Mouse (Mus musculus) limb, embryonic 14.5 days (tissue): ENCODE data around the gene Timp4. TPM values are rescaled to one million over a fixed set of nuclear protein-coding genes. Genes with fewer than 3 reads are reported as not detected.
"Not testable (repeated sequence)": the region's sequence is repeated elsewhere in the genome, so short reads cannot be mapped to it uniquely, and the experiment has no call there.

Experiments
- ATAC-seq: fragments of 200-750 bp; cut with Nextera tagmentation; 2 replicates; pipeline ENCODE4 v1.8.0; 2017; ENCODE audit warnings: low read depth, moderate number of reproducible peaks, moderate TSS enrichment; ENCODE audit not compliant: low FRiP score
- DNase-seq: peaks from one replicate; pipeline ENCODE4 v3.0.0-alpha.2; 2015; ENCODE audit warnings: low spot score
- H3K27ac ChIP-seq: fragments of 300-500 bp; sonication (generic); replicated peaks from 2 replicates; pipeline ENCODE4 v1.5.1; 2014; ENCODE audit warnings: low read depth, mild to moderate bottlenecking, low read length, moderate library complexity, mixed read lengths
- H3K27me3 ChIP-seq: fragments of 300-500 bp; sonication (generic); 2 replicates; pipeline ENCODE4 v1.6.1; 2014; ENCODE audit warnings: low read length, mixed read lengths; ENCODE audit not compliant: control insufficient read depth, insufficient read depth
- H3K36me3 ChIP-seq: fragments of 300-500 bp; sonication (generic); 2 replicates; pipeline ENCODE4 v1.6.1; 2014; ENCODE audit warnings: mild to moderate bottlenecking, low read length, moderate library complexity, mixed read lengths; ENCODE audit not compliant: control insufficient read depth, insufficient read depth
- H3K4me1 ChIP-seq: fragments of 300-500 bp; sonication (generic); 2 replicates; pipeline ENCODE4 v1.6.1; 2014; ENCODE audit warnings: antibody characterized with exemption, low read length, mixed read lengths; ENCODE audit not compliant: control insufficient read depth, insufficient read depth
- H3K4me2 ChIP-seq: fragments of 300-500 bp; sonication (generic); replicated peaks from 2 replicates; pipeline ENCODE4 v1.6.1; 2014; ENCODE audit warnings: low read depth, mild to moderate bottlenecking, low read length, moderate library complexity; ENCODE audit not compliant: severe bottlenecking
- H3K4me3 ChIP-seq: fragments of 300-500 bp; sonication (generic); replicated peaks from 2 replicates; pipeline ENCODE4 v1.5.1; 2014; ENCODE audit warnings: low read length
- H3K9ac ChIP-seq: fragments of 300-500 bp; sonication (generic); 2 replicates; pipeline ENCODE4 v1.6.1; 2014; ENCODE audit warnings: mild to moderate bottlenecking, low read depth, low read length, moderate library complexity; ENCODE audit not compliant: severe bottlenecking
- H3K9me3 ChIP-seq: fragments of 300-500 bp; sonication (generic); 2 replicates; pipeline ENCODE4 v1.6.1; 2016; ENCODE audit warnings: low read length; ENCODE audit not compliant: control insufficient read depth
- POLR2A ChIP-seq: fragments of 200-500 bp; IDR thresholded peaks from 2 replicates; pipeline ENCODE4 v1.8.0; 2012; ENCODE audit warnings: inconsistent platforms, mild to moderate bottlenecking, moderate library complexity, borderline replicate concordance; ENCODE audit not compliant: insufficient read depth, insufficient read length; ENCODE audit errors: extremely low read depth
- WGBS: fragments of 180-500 bp; shearing (Covaris S2); extraction: QIAGEN DNeasy Blood & Tissue Kit; methylation state at CpG from one replicate; pipeline ENCODE4 v1.1.7; 2014; 5-methylcytosine and 5-hydroxymethylcytosine counted together
- polyA plus RNA-seq, 2 experiments: library from polyadenylated mRNA; depleted of rRNA in 1 of 2; stranded (reverse) in 1 of 2; unstranded in 1 of 2; fragments of >200 nt; fragmentation: Nextera tagmentation in 1 of 2; extraction: Ambion mirVana in 1 of 2; gene quantifications; 2 replicates each; pipeline versions ENCODE4 v1.2.1 to v1.2.3; 2012 to 2014

The Timp4 gene
- polyA plus RNA-seq, 2 experiments = 0.28 to 0.49 TPM

- 0 out of 2 replicates have a peak, but pooled peaks have one; percentile 34 for ATAC-seq
- 49% methylated on average over 3 of the region's 3 CpGs for WGBS
- no peak overlapping the region for H3K4me3 ChIP-seq
- no peak overlapping the region for H3K9ac ChIP-seq
- H3K9me3 ChIP-seq = no peaks in the 10 kb centered on the region
- no peak overlapping the region for H3K27ac ChIP-seq
- no peak overlapping the region for H3K4me2 ChIP-seq
- H3K27me3 ChIP-seq = no peaks in the 10 kb centered on the region
- no peak for TF ChIP-seq POLR2A
- no peaks in the 10 kb centered on the region for H3K4me1 ChIP-seq
- no peaks in the 10 kb centered on the region for H3K36me3 ChIP-seq
- DNase-seq = peak; percentile 66
These were observed 10.8 kb downstream of the Timp4 start for GRCm38 (mm10) chr6:115241131-115241699.

GRCm38 (mm10) chr6:115240431-115240830 lies 11.6 kb downstream of the Timp4 start:
- not testable (repeated sequence) for H3K4me1 ChIP-seq, H3K36me3 ChIP-seq, H3K27me3 ChIP-seq, ATAC-seq, H3K9ac ChIP-seq, DNase-seq, H3K9me3 ChIP-seq, H3K4me2 ChIP-seq, H3K27ac ChIP-seq, H3K4me3 ChIP-seq
- WGBS = 41% methylated on average over 2 of the region's 2 CpGs

GRCm38 (mm10) chr6:115239335-115239734 lies 12.7 kb downstream of the Timp4 start:
- H3K4me2 ChIP-seq = no peak overlapping the region
- no peak for TF ChIP-seq POLR2A
- H3K36me3 ChIP-seq = no peaks in the 10 kb centered on the region
- 80% methylated on average over 7 of the region's 7 CpGs for WGBS
- no peak overlapping the region for H3K4me3 ChIP-seq
- no peak overlapping the region for H3K9ac ChIP-seq
- no peak overlapping the region for H3K27ac ChIP-seq
- no peaks in the 10 kb centered on the region for H3K4me1 ChIP-seq
- DNase-seq (no peak), ATAC-seq (no peak)
- H3K27me3 ChIP-seq = no peaks in the 10 kb centered on the region
- no peaks in the 10 kb centered on the region for H3K9me3 ChIP-seq

GRCm38 (mm10) chr6:115238031-115239027 lies 13.7 kb downstream of the Timp4 start:
- WGBS = 78% methylated on average over 9 of the region's 9 CpGs
- no peaks in the 10 kb centered on the region for H3K36me3 ChIP-seq
- no peak for ATAC-seq
- TF ChIP-seq POLR2A = no peak
- no peak for DNase-seq
- no peaks in the 10 kb centered on the region for H3K9me3 ChIP-seq
- H3K27me3 ChIP-seq = no peaks in the 10 kb centered on the region
- H3K4me1 ChIP-seq = no peaks in the 10 kb centered on the region
- H3K4me2 ChIP-seq = no peak overlapping the region
- no peak overlapping the region for H3K27ac ChIP-seq
- no peak overlapping the region for H3K4me3 ChIP-seq
- H3K9ac ChIP-seq = no peak overlapping the region

- no peak for TF ChIP-seq POLR2A
- WGBS = 71% methylated on average over 1 of the region's 1 CpGs
- no peak for ATAC-seq
These were observed 19.4 kb downstream of the Timp4 start for GRCm38 (mm10) chr6:115232562-115232961.

More at GRCm38 (mm10) chr6:115232562-115232961, 19.4 kb downstream of the Timp4 start:
- DNase-seq = no peak
- Histone ChIP-seq H3K4me3 (no peak overlapping the region), H3K27me3 (no peaks in the 10 kb centered on the region), H3K4me2 (no peak overlapping the region), H3K27ac (no peak overlapping the region), H3K36me3 (no peaks in the 10 kb centered on the region), H3K9me3 (no peaks in the 10 kb centered on the region), H3K4me1 (no peaks in the 10 kb centered on the region), H3K9ac (no peak overlapping the region)
